Mouse (Mus musculus) liver, adult 2 months (tissue): Measurements from ENCODE around the gene Cyp3a57.

Source experiments
- CTCF ChIP-seq: fragments of 200-500 bp; IDR thresholded peaks from 2 replicates; pipeline ENCODE4 v1.5.1; 2011; ENCODE audit warnings: low read depth, low read length, control low read depth
- POLR2A ChIP-seq: fragments of 200-500 bp; IDR thresholded peaks from 2 replicates; pipeline ENCODE4 v1.6.1; 2011; ENCODE audit warnings: low read length, control low read depth; ENCODE audit not compliant: insufficient read depth; ENCODE audit errors: extremely low read depth

- TF ChIP-seq CTCF = no peak
- no peak for TF ChIP-seq POLR2A
Measured at GRCm38 (mm10) chr5:145422287-145422686, 77.2 kb downstream of the Cyp3a57 start.
